Mouse (Mus musculus) olfactory bulb, adult 2 months (tissue): Measurements from ENCODE around the gene Gm17949.

Experiments used
- CTCF ChIP-seq: fragments of 200-500 bp; IDR thresholded peaks from 2 replicates; pipeline ENCODE4 v1.5.1; 2012; ENCODE audit warnings: low read depth, mild to moderate bottlenecking, low read length, moderate library complexity; ENCODE audit not compliant: insufficient read depth
- POLR2A ChIP-seq: fragments of 200-500 bp; IDR thresholded peaks from 2 replicates; pipeline ENCODE4 v1.6.1; 2012; ENCODE audit warnings: mild to moderate bottlenecking, low read depth, low read length, moderate library complexity; ENCODE audit not compliant: insufficient read depth

DNA sequence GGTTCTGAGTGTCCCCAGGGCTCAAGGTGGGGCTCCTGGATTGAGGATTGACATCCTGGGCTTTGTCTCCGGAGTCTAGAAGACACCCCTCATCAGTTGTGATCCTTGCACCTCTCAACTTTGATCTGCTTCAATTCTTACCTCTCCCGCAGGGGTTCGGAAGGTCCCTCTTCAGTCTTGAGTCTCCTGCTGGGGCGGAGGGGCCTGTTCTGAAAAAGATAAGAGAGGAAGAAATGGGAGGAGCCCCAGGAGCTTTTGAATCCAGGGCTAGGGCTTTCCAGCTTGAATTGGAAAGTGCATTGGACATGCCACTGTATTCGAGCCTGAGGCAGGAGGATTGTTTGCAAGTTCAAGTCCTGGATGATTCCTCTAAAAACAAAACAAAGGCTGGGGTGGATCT is 55.6 kb downstream of the Gm17949 start:
- TF ChIP-seq CTCF = no peak
- no peak for TF ChIP-seq POLR2A
